Mouse (Mus musculus): Measurements from ENCODE around the gene Lrrc23. TPM values are rescaled to one million over a fixed set of nuclear protein-coding genes. Genes with fewer than 3 reads are reported as not detected.

Gene Lrrc23
- total RNA-seq, 2 experiments from 2014 or later = 0.98 TPM; not detected in 1

DNA sequence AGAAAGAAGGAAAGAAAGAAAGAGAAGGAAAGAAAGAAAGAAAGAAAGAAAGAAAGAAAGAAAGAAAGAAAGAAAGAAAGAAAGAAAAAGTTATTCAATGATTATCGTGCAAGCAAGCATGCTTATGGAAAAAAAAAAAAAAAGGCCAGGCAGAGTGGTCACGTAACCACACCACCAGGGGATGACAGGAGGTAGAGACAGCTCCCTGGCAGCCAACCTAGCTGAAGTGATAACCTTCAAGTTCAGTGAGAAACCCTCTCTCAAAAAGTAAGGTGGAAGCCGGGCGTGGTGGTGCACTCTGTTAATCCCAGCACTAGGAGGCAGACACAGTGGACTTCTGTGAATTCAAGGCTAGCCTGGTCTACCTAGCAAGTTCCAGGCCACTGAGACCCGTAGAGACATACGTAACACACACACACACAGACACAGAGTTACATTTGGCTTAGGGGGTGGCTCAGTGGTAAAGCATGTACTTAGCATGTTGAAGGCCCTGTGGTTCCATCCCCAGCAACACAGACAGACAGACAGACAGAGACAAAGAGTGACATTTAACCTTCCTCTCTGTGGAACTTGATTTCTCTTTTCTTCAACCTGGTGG, 56.6 kb downstream of the Lrrc23 start:
- no peak; the same call in 1 of the 2 replicates for ATAC-seq (replicated peaks; ENCODE audit: poor library complexity, severe bottlenecking)

DNA sequence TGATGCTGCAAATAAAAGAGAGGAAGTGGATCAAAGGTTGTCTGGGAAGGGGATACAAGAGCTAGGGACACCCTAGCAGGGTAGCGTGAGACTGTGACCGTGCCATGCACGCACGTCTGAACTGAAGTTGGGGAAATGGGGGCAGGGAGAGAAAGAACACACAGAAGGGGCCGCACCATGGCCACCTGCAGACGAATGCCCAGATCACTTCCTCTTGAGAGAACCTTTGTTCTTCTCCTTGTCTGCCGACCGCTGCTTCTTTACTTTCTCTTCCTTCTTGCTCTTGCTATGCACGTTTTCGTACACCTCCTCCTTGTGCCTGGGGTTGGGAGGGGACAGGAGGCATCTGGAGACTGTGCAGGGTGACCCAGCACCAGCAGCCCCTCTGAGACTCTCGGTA, 58.6 kb downstream of the Lrrc23 start:
- ATAC-seq (replicated peaks; ENCODE audit: poor library complexity, severe bottlenecking) = peak; percentile 67

Other genes with a start within 250 kb of the Lrrc23 start
- gene C1s1, start 237.4 kb downstream of the Lrrc23 start, total RNA-seq (2014; fragmentation: Nextera tagmentation) = not detected in 2 replicates
- 0.13 TPM in 1 of 2 replicates, not detected in the other for gene C1s1, start 237.4 kb downstream of the Lrrc23 start, total RNA-seq (2017)
- not detected in 2 replicates for gene C1rb, start 209.4 kb downstream of the Lrrc23 start, total RNA-seq (2014; fragmentation: Nextera tagmentation)
- gene C1rb, start 209.4 kb downstream of the Lrrc23 start, total RNA-seq (2017) = not detected in 2 replicates
- gene C1s2, start 143.6 kb downstream of the Lrrc23 start, total RNA-seq (2014; fragmentation: Nextera tagmentation) = not detected in 2 replicates
- not detected in 2 replicates for gene C1s2, start 143.6 kb downstream of the Lrrc23 start, total RNA-seq (2017)
- 38.3 and 52.1 TPM in 2 replicates for gene Lpcat3, start 116.7 kb downstream of the Lrrc23 start, total RNA-seq (2014; fragmentation: Nextera tagmentation)
- gene Lpcat3, start 116.7 kb downstream of the Lrrc23 start, total RNA-seq (2017) = 23.1 and 29.3 TPM in 2 replicates
- gene Emg1, start 67.5 kb downstream of the Lrrc23 start, total RNA-seq (2014; fragmentation: Nextera tagmentation) = 201 and 231 TPM in 2 replicates
- gene Emg1, start 67.5 kb downstream of the Lrrc23 start, total RNA-seq (2017) = 193 and 209 TPM in 2 replicates
- gene Phb2, start 67.4 kb downstream of the Lrrc23 start, total RNA-seq (2014; fragmentation: Nextera tagmentation) = 310 and 315 TPM in 2 replicates
- gene Phb2, start 67.4 kb downstream of the Lrrc23 start, total RNA-seq (2017) = 320 and 326 TPM in 2 replicates
- gene Ptpn6, start 41.0 kb downstream of the Lrrc23 start, total RNA-seq (2014; fragmentation: Nextera tagmentation) = 169 and 206 TPM in 2 replicates
- gene Ptpn6, start 41.0 kb downstream of the Lrrc23 start, total RNA-seq (2017) = 327 and 371 TPM in 2 replicates
- gene Grcc10, start 38.4 kb downstream of the Lrrc23 start, total RNA-seq (2014; fragmentation: Nextera tagmentation) = 177 and 222 TPM in 2 replicates
- 109 and 136 TPM in 2 replicates for gene Grcc10, start 38.4 kb downstream of the Lrrc23 start, total RNA-seq (2017)
- not detected in 2 replicates for gene Gm45234, start 23.7 kb downstream of the Lrrc23 start, total RNA-seq (2014; fragmentation: Nextera tagmentation)
- not detected in 2 replicates for gene Gm45234, start 23.7 kb downstream of the Lrrc23 start, total RNA-seq (2017)
- gene Atn1, start 23.2 kb downstream of the Lrrc23 start, total RNA-seq (2014; fragmentation: Nextera tagmentation) = 25.1 and 37.2 TPM in 2 replicates
- 2.6 and 3.0 TPM in 2 replicates for gene Atn1, start 23.2 kb downstream of the Lrrc23 start, total RNA-seq (2017)
- gene Eno2, start 10.1 kb downstream of the Lrrc23 start, total RNA-seq (2014; fragmentation: Nextera tagmentation) = 0.23 TPM in 1 of 2 replicates, not detected in the other
- not detected in 2 replicates for gene Eno2, start 10.1 kb downstream of the Lrrc23 start, total RNA-seq (2017)
- 3.1 and 5.2 TPM in 2 replicates for gene Spsb2, start 28.9 kb upstream of the Lrrc23 start, total RNA-seq (2014; fragmentation: Nextera tagmentation)
- gene Spsb2, start 28.9 kb upstream of the Lrrc23 start, total RNA-seq (2017) = 4.6 and 10.5 TPM in 2 replicates
- gene Tpi1, start 34.6 kb upstream of the Lrrc23 start, total RNA-seq (2014; fragmentation: Nextera tagmentation) = 357 and 379 TPM in 2 replicates
- 273 and 305 TPM in 2 replicates for gene Tpi1, start 34.6 kb upstream of the Lrrc23 start, total RNA-seq (2017)
- 88.8 and 89.4 TPM in 2 replicates for gene Usp5, start 49.8 kb upstream of the Lrrc23 start, total RNA-seq (2014; fragmentation: Nextera tagmentation)
- gene Usp5, start 49.8 kb upstream of the Lrrc23 start, total RNA-seq (2017) = 93.5 and 98.6 TPM in 2 replicates
- 86.1 and 89.0 TPM in 2 replicates for gene Cdca3, start 49.8 kb upstream of the Lrrc23 start, total RNA-seq (2014; fragmentation: Nextera tagmentation)
- 128 and 162 TPM in 2 replicates for gene Cdca3, start 49.8 kb upstream of the Lrrc23 start, total RNA-seq (2017)
- not detected in 2 replicates for gene Gnb3, start 60.5 kb upstream of the Lrrc23 start, total RNA-seq (2014; fragmentation: Nextera tagmentation)
- not detected in 2 replicates for gene Gnb3, start 60.5 kb upstream of the Lrrc23 start, total RNA-seq (2017)
- 1.4 and 4.3 TPM in 2 replicates for gene P3h3, start 78.0 kb upstream of the Lrrc23 start, total RNA-seq (2014; fragmentation: Nextera tagmentation)
- gene P3h3, start 78.0 kb upstream of the Lrrc23 start, total RNA-seq (2017) = 3.4 and 4.0 TPM in 2 replicates
- 2.0 TPM in 1 of 2 replicates, not detected in the other for gene Gpr162, start 84.3 kb upstream of the Lrrc23 start, total RNA-seq (2014; fragmentation: Nextera tagmentation)
- gene Gpr162, start 84.3 kb upstream of the Lrrc23 start, total RNA-seq (2017) = not detected in 2 replicates
- gene Cd4, start 108.5 kb upstream of the Lrrc23 start, total RNA-seq (2014; fragmentation: Nextera tagmentation) = 0.90 TPM in 1 of 2 replicates, not detected in the other
- gene Cd4, start 108.5 kb upstream of the Lrrc23 start, total RNA-seq (2017) = 0.41 and 0.60 TPM in 2 replicates
- 1.4 and 3.8 TPM in 2 replicates for gene Lag3, start 132.0 kb upstream of the Lrrc23 start, total RNA-seq (2014; fragmentation: Nextera tagmentation)
- 1.4 and 9.6 TPM in 2 replicates for gene Lag3, start 132.0 kb upstream of the Lrrc23 start, total RNA-seq (2017)
- 16.1 and 21.9 TPM in 2 replicates for gene Ptms, start 140.4 kb upstream of the Lrrc23 start, total RNA-seq (2014; fragmentation: Nextera tagmentation)
- 18.5 and 33.0 TPM in 2 replicates for gene Ptms, start 140.4 kb upstream of the Lrrc23 start, total RNA-seq (2017)
- gene Mlf2, start 151.7 kb upstream of the Lrrc23 start, total RNA-seq (2014; fragmentation: Nextera tagmentation) = 82.4 and 102 TPM in 2 replicates
- gene Mlf2, start 151.7 kb upstream of the Lrrc23 start, total RNA-seq (2017) = 49.5 and 79.7 TPM in 2 replicates
- gene Cops7a, start 185.8 kb upstream of the Lrrc23 start, total RNA-seq (2014; fragmentation: Nextera tagmentation) = 96.6 and 112 TPM in 2 replicates
- 48.8 and 52.0 TPM in 2 replicates for gene Cops7a, start 185.8 kb upstream of the Lrrc23 start, total RNA-seq (2017)
- not detected in 2 replicates for gene Pianp, start 217.0 kb upstream of the Lrrc23 start, total RNA-seq (2014; fragmentation: Nextera tagmentation)
- not detected in 2 replicates for gene Pianp, start 217.0 kb upstream of the Lrrc23 start, total RNA-seq (2017)
- gene Zfp384, start 229.4 kb upstream of the Lrrc23 start, total RNA-seq (2014; fragmentation: Nextera tagmentation) = 75.9 and 87.6 TPM in 2 replicates
- gene Zfp384, start 229.4 kb upstream of the Lrrc23 start, total RNA-seq (2017) = 24.3 and 31.9 TPM in 2 replicates